Mouse (Mus musculus): Measurements from ENCODE around the gene Cmtm5. TPM values are rescaled to one million over a fixed set of nuclear protein-coding genes. Genes with fewer than 3 reads are reported as not detected.
"Not testable (repeated sequence)": the region's sequence is repeated elsewhere in the genome, so short reads cannot be mapped to it uniquely, and the experiment has no call there.

Gene Cmtm5
- total and polyA plus RNA-seq, 3 experiments = not detected

DNA sequence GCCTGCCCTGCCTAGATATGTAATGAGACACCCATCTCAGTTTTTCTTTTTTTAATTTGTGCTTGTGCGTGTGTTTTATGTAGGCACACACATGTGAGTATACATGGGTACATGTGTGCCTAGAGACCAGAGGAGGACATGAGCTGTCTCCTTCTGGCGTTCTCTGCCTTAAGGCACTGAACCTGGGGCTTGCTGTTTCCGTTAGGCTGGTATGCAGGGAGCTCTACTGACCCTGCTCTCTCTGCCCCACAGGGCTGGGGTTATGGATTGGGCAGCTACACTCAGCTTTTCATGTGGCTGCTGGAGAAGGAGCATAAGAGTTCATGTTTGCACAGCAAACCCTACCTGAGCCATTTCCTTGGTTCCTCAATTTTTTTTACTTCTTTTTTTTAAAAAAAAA, 18.4 kb downstream of the Cmtm5 start:
- peaks cover 14% of the 10 kb centered on the region for H3K27me3 ChIP-seq (ENCODE audit: insufficient read depth, low read length)
- TF ChIP-seq GATA1 (IDR thresholded peaks at IDR 0.05; ENCODE audit: borderline replicate concordance, low read length) (no peak), GATA2 (IDR thresholded peaks at IDR 0.05; ENCODE audit: borderline replicate concordance, low read depth, low read length) (no peak), POLR2AphosphoS5 (IDR thresholded peaks at IDR 0.05; ENCODE audit: insufficient replicate concordance, low read depth, low read length) (no peak), TAL1 (conservative IDR thresholded peaks at IDR 0.05; ENCODE audit: low read depth, low read length) (no peak), CTCF (IDR thresholded peaks at IDR 0.05; ENCODE audit: low read depth, low read length) (no peak)
- ATAC-seq (ENCODE audit: extremely low read depth, insufficient number of reproducible peaks, low FRiP score, poor library complexity, severe bottlenecking) = no peak
- no peaks in the 10 kb centered on the region for H3K36me3 ChIP-seq (replicated peaks)
- H3K9me3 ChIP-seq (replicated peaks) = no peaks in the 10 kb centered on the region
- no peak for DNase-seq (ENCODE audit: low spot score)
- no peaks in the 10 kb centered on the region for H3K4me1 ChIP-seq (ENCODE audit: insufficient read depth, low read depth, low read length)
- no peak overlapping the region for H3K4me3 ChIP-seq (ENCODE audit: low read depth, low read length)

GRCm38 (mm10) chr14:54955481-54955880, 19.4 kb downstream of the Cmtm5 start:
- ATAC-seq (ENCODE audit: extremely low read depth, insufficient number of reproducible peaks, low FRiP score, poor library complexity, severe bottlenecking) = no peak
- Histone ChIP-seq H3K4me3 (ENCODE audit: low read depth, low read length) (no peak overlapping the region), H3K4me1 (ENCODE audit: insufficient read depth, low read depth, low read length) (no peaks in the 10 kb centered on the region), H3K27me3 (ENCODE audit: insufficient read depth, low read length) (peaks cover 10% of the 10 kb centered on the region), H3K9me3 (replicated peaks) (no peaks in the 10 kb centered on the region), H3K36me3 (replicated peaks) (no peaks in the 10 kb centered on the region)
- DNase-seq (ENCODE audit: low spot score) = no peak
- TF ChIP-seq GATA1 (IDR thresholded peaks at IDR 0.05; ENCODE audit: borderline replicate concordance, low read length) (no peak), CTCF (IDR thresholded peaks at IDR 0.05; ENCODE audit: low read depth, low read length) (no peak), TAL1 (conservative IDR thresholded peaks at IDR 0.05; ENCODE audit: low read depth, low read length) (no peak), POLR2AphosphoS5 (IDR thresholded peaks at IDR 0.05; ENCODE audit: insufficient replicate concordance, low read depth, low read length) (no peak), GATA2 (IDR thresholded peaks at IDR 0.05; ENCODE audit: borderline replicate concordance, low read depth, low read length) (no peak)

GRCm38 (mm10) chr14:54956533-54956932, 20.5 kb downstream of the Cmtm5 start:
- no peaks in the 10 kb centered on the region for H3K4me1 ChIP-seq (ENCODE audit: insufficient read depth, low read depth, low read length)
- H3K27me3 ChIP-seq (ENCODE audit: insufficient read depth, low read length) = peaks cover 15% of the 10 kb centered on the region
- no peak for DNase-seq (ENCODE audit: low spot score)
- H3K9me3 ChIP-seq (replicated peaks) = no peaks in the 10 kb centered on the region
- no peak for ATAC-seq (ENCODE audit: extremely low read depth, insufficient number of reproducible peaks, low FRiP score, poor library complexity, severe bottlenecking)
- H3K36me3 ChIP-seq (replicated peaks) = no peaks in the 10 kb centered on the region
- TF ChIP-seq CTCF (IDR thresholded peaks at IDR 0.05; ENCODE audit: low read depth, low read length) = no peak
- TF ChIP-seq GATA2 (IDR thresholded peaks at IDR 0.05; ENCODE audit: borderline replicate concordance, low read depth, low read length) = no peak
- no peak for TF ChIP-seq POLR2AphosphoS5 (IDR thresholded peaks at IDR 0.05; ENCODE audit: insufficient replicate concordance, low read depth, low read length)
- no peak for TF ChIP-seq GATA1 (IDR thresholded peaks at IDR 0.05; ENCODE audit: borderline replicate concordance, low read length)
- TF ChIP-seq TAL1 (conservative IDR thresholded peaks at IDR 0.05; ENCODE audit: low read depth, low read length) = no peak
- H3K4me3 ChIP-seq (ENCODE audit: low read depth, low read length) = no peak overlapping the region

DNA sequence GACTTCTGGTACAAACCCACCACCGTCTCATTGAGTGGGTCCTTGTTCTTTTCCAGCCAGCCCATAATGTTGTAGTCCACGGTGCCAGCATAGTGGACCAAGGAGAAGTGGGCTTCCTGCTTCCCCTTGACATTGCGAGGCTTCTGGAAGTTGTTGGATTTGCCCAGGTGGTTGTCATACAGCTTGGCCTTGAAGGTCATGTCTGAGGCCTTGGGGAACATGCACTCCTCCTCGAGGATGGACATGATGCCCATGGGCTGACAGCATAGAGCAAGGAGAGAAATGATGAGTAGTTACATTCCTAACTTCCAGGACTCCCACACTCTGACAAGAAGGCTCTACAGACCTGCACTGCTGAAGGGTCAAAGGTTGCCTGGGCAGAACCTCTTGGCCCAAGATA, 22.4 kb downstream of the Cmtm5 start:
- no peak overlapping the region for H3K4me3 ChIP-seq (ENCODE audit: low read depth, low read length)
- H3K36me3 ChIP-seq (replicated peaks) = no peaks in the 10 kb centered on the region
- TF ChIP-seq POLR2AphosphoS5 (IDR thresholded peaks at IDR 0.05; ENCODE audit: insufficient replicate concordance, low read depth, low read length) (no peak), GATA2 (IDR thresholded peaks at IDR 0.05; ENCODE audit: borderline replicate concordance, low read depth, low read length) (no peak), TAL1 (conservative IDR thresholded peaks at IDR 0.05; ENCODE audit: low read depth, low read length) (no peak), GATA1 (IDR thresholded peaks at IDR 0.05; ENCODE audit: borderline replicate concordance, low read length) (no peak), CTCF (IDR thresholded peaks at IDR 0.05; ENCODE audit: low read depth, low read length) (no peak)
- peaks cover 20% of the 10 kb centered on the region for H3K27me3 ChIP-seq (ENCODE audit: insufficient read depth, low read length)
- H3K4me1 ChIP-seq (ENCODE audit: insufficient read depth, low read depth, low read length) = no peaks in the 10 kb centered on the region
- ATAC-seq (ENCODE audit: extremely low read depth, insufficient number of reproducible peaks, low FRiP score, poor library complexity, severe bottlenecking) = no peak
- DNase-seq (ENCODE audit: low spot score) = no peak
- H3K9me3 ChIP-seq (replicated peaks) = no peaks in the 10 kb centered on the region

GRCm38 (mm10) chr14:54959197-54959596, 23.1 kb downstream of the Cmtm5 start:
- H3K4me1 ChIP-seq (ENCODE audit: insufficient read depth, low read depth, low read length) = no peaks in the 10 kb centered on the region
- no peaks in the 10 kb centered on the region for H3K36me3 ChIP-seq (replicated peaks)
- TF ChIP-seq GATA1 (IDR thresholded peaks at IDR 0.05; ENCODE audit: borderline replicate concordance, low read length) = no peak
- no peak for TF ChIP-seq GATA2 (IDR thresholded peaks at IDR 0.05; ENCODE audit: borderline replicate concordance, low read depth, low read length)
- TF ChIP-seq CTCF (IDR thresholded peaks at IDR 0.05; ENCODE audit: low read depth, low read length) = no peak
- TF ChIP-seq POLR2AphosphoS5 (IDR thresholded peaks at IDR 0.05; ENCODE audit: insufficient replicate concordance, low read depth, low read length) = no peak
- no peak for TF ChIP-seq TAL1 (conservative IDR thresholded peaks at IDR 0.05; ENCODE audit: low read depth, low read length)
- peaks cover 25% of the 10 kb centered on the region for H3K27me3 ChIP-seq (ENCODE audit: insufficient read depth, low read length)
- ATAC-seq (ENCODE audit: extremely low read depth, insufficient number of reproducible peaks, low FRiP score, poor library complexity, severe bottlenecking) (no peak), DNase-seq (ENCODE audit: low spot score) (no peak)
- H3K9me3 ChIP-seq (replicated peaks) = no peaks in the 10 kb centered on the region
- H3K4me3 ChIP-seq (ENCODE audit: low read depth, low read length) = no peak overlapping the region

- not testable (repeated sequence) for H3K4me3 ChIP-seq (ENCODE audit: low read depth, low read length); DNase-seq (ENCODE audit: low spot score); ATAC-seq (ENCODE audit: extremely low read depth, insufficient number of reproducible peaks, low FRiP score, poor library complexity, severe bottlenecking); H3K9me3 ChIP-seq (replicated peaks); H3K36me3 ChIP-seq (replicated peaks); H3K4me1 ChIP-seq (ENCODE audit: insufficient read depth, low read depth, low read length)
- H3K27me3 ChIP-seq (ENCODE audit: insufficient read depth, low read length) = peaks cover 25% of the 10 kb centered on the region
Measured at GRCm38 (mm10) chr14:54959853-54960613, 24.0 kb downstream of the Cmtm5 start.
